Comparison of ENCODE assay signal across 12 mouse cellular contexts in genomic region chr4:30447644-30448043, GRCm38 (mm10).
"Had no signal": no experiment of that assay in that cellular context is flagged by ENCODE, and none has a peak within 500 bp of the region (broad histone marks: within the 10 kb centered on the region; RNA-seq: fewer than 3 reads in every experiment).

No protein-coding gene starts in this region.

- DNase-seq: kidney, adult 2 months; kidney, postnatal 14 days; right cerebral cortex, postnatal 4 days; spleen, adult 18-20 months; thymus, adult 2 months; thymus, postnatal 25 days had no signal

- H3K27me3 ChIP-seq: kidney, embryonic 15.5 days; limb, embryonic 15.5 days; liver, embryonic 12.5 days; midbrain, embryonic 12.5 days; neural tube, embryonic 15.5 days had no signal

- H3K36me3 ChIP-seq: kidney, embryonic 15.5 days; limb, embryonic 15.5 days; liver, embryonic 12.5 days; midbrain, embryonic 12.5 days; neural tube, embryonic 15.5 days had no signal

- H3K9ac ChIP-seq: kidney, embryonic 15.5 days; limb, embryonic 15.5 days; liver, embryonic 12.5 days; midbrain, embryonic 12.5 days; neural tube, embryonic 15.5 days had no signal

- H3K9me3 ChIP-seq: kidney, embryonic 15.5 days; limb, embryonic 15.5 days; liver, embryonic 12.5 days; midbrain, embryonic 12.5 days; neural tube, embryonic 15.5 days had no signal

- ATAC-seq: liver, embryonic 12.5 days had no signal

- H3K4me3 ChIP-seq: kidney, embryonic 15.5 days; limb, embryonic 15.5 days; liver, embryonic 12.5 days; midbrain, embryonic 12.5 days; myocyte; neural tube, embryonic 15.5 days had no signal

- H3K4me1 ChIP-seq: kidney, embryonic 15.5 days; limb, embryonic 15.5 days; liver, embryonic 12.5 days; midbrain, embryonic 12.5 days; neural tube, embryonic 15.5 days had no signal

- H3K4me2 ChIP-seq: kidney, embryonic 15.5 days; limb, embryonic 15.5 days; liver, embryonic 12.5 days; midbrain, embryonic 12.5 days; neural tube, embryonic 15.5 days had no signal

- H3K27ac ChIP-seq: kidney, embryonic 15.5 days; limb, embryonic 15.5 days; liver, embryonic 12.5 days; midbrain, embryonic 12.5 days; neural tube, embryonic 15.5 days had no signal
